Mouse (Mus musculus) kidney, adult 9 months (tissue): Measurements from ENCODE around the gene Acot8.

Experiments
- DNase-seq: peaks from one replicate; pipeline ENCODE4 v3.0.0; 2022

The Acot8 gene

DNA sequence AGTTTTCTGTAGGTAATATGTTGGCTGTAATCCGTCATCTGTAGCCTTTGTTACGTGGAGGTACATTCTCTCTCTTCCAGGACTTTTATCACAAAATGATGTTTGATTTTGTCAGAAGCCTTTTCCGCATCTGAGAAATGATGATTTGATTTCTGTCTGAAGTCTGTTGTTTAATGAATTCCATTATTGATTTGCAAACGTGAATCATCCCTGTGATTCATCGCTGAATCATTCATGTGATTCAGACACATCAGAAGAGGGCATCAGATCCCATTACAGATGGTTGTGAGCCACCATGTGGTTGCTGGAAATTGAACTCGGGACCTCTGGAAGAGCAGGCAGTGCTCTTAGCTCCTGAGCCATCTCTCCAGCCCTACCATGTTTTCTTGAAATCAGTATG, 55.7 kb downstream of the Acot8 start:
- no peak for DNase-seq

GRCm38 (mm10) chr2:164748191-164748590, 56.5 kb downstream of the Acot8 start:
- no peak for DNase-seq

- no peak for DNase-seq
Measured at GRCm38 (mm10) chr2:164746693-164747092, 58.0 kb downstream of the Acot8 start.

DNA sequence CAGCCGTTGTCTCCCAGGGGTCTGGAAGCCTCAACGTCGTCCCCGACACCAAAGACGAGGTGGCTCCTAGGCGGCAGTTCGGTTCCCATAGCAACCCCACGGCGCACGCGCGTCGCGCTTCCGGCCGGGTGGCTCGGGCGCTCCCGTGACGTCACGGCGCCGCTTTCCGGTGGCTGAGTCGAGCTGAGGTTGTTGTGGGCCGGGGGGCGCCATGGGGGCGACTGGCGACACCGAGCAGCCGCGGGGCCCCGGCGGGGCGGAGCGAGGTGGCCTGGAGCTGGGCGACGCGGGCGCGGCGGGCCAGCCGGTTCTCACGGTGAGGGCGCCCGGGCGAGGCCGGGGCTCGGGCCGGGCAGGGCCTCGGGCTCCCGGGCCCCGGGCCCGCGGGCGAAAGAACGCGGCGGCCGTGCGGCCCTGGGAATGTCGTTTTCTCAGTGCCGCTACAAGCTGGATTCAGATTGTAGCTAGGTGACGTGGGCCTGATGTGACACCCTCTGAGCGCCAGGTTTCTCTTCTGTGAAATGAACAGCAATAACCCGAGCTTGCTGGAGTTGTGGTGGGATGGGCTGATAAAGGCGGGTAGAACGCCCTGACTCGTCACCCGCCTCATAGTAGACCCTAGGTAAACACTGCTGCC, 58.7 kb downstream of the Acot8 start, which contains the start of the genes Wfdc3 and Dnttip1:
TSS of gene Wfdc3 (minus strand) at position 89 of the 637 bp plus-strand sequence.
TSS of gene Dnttip1 (plus strand) at position 141 of the 637 bp plus-strand sequence.
- peak; percentile 94 for DNase-seq

- no peak for DNase-seq
Measured at GRCm38 (mm10) chr2:164744987-164745386, 59.7 kb downstream of the Acot8 start.
